Mouse (Mus musculus): Measurements from ENCODE around the gene Dock9. TPM values are rescaled to one million over a fixed set of nuclear protein-coding genes. Genes with fewer than 3 reads are reported as not detected.

The Dock9 gene
- polyA plus RNA-seq, 1 experiment: 2.7 TPM

DNA sequence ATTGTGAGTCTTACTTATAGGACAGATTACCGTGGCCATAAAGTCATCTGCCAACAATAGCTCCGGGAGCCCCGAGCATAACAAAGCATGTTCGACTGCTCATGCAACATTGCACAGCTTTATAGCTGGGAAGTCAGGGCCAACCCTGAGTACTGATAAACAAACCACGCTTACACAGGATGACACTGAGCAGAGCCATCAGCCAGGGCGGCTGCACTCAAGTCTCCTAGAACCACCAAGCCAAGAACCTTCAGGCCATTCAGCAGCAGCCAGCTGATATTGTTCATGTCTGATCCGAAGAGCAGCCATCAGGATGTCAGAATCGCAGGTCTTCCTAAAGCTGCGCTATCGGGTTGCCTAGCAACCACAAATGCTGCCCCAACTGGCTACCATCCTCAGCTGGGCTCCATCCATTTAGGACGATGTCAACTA is 35.6 kb downstream of the Dock9 start:
- no peaks in the 10 kb centered on the region for H3K36me3 ChIP-seq (ENCODE audit: control insufficient read depth, insufficient read depth)
- H3ac ChIP-seq (ENCODE audit: control insufficient read depth, insufficient read length, low read depth): no peak overlapping the region
- no peaks in the 10 kb centered on the region for H3K27me3 ChIP-seq (ENCODE audit: control insufficient read depth, insufficient read depth, insufficient read length)
- H3K79me2 ChIP-seq (ENCODE audit: control insufficient read depth, insufficient read depth): no peaks in the 10 kb centered on the region
- TF ChIP-seq USF1 (IDR thresholded peaks at IDR 0.05; ENCODE audit: low read depth) (no peak), MAX (IDR thresholded peaks at IDR 0.05) (no peak), FOSL1 (IDR thresholded peaks at IDR 0.05; ENCODE audit: insufficient read depth, low read length, poor library complexity, severe bottlenecking) (no peak), MYOD1 (IDR thresholded peaks at IDR 0.05; ENCODE audit: control insufficient read depth, insufficient read length, low read depth) (no peak), CEBPB (IDR thresholded peaks at IDR 0.05; ENCODE audit: low read depth) (no peak)
- no peak overlapping the region for H3K4me3 ChIP-seq (ENCODE audit: insufficient read depth, poor library complexity, severe bottlenecking)
- H3K79me3 ChIP-seq (ENCODE audit: low read depth): no peaks in the 10 kb centered on the region

DNA sequence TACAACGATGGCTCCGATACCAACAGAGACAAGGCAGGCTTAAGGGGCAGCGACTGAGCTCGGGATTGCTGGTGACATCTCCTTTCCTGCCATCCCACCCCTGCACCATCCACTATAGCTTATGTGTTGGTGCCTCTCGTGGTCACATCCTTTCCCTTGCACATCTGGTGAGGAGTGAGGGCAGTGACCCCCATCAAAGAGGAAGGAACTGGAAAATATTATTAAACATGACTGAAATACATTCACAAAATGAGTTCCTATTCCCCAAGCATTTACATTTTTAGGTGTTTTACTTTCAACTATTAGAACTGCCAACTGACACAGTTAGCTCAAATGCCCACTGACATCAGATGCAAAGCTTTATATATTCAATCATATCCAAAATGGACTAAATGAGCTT is 37.2 kb downstream of the Dock9 start:
- Histone ChIP-seq H3K4me3 (ENCODE audit: insufficient read depth, poor library complexity, severe bottlenecking) (no peak overlapping the region), H3K79me3 (ENCODE audit: low read depth) (no peaks in the 10 kb centered on the region), H3K79me2 (ENCODE audit: control insufficient read depth, insufficient read depth) (no peaks in the 10 kb centered on the region), H3K27me3 (ENCODE audit: control insufficient read depth, insufficient read depth, insufficient read length) (no peaks in the 10 kb centered on the region), H3K36me3 (ENCODE audit: control insufficient read depth, insufficient read depth) (no peaks in the 10 kb centered on the region), H3ac (ENCODE audit: control insufficient read depth, insufficient read length, low read depth) (no peak overlapping the region)
- TF ChIP-seq FOSL1 (IDR thresholded peaks at IDR 0.05; ENCODE audit: insufficient read depth, low read length, poor library complexity, severe bottlenecking): no peak
- no peak for TF ChIP-seq CEBPB (IDR thresholded peaks at IDR 0.05; ENCODE audit: low read depth)
- no peak for TF ChIP-seq MYOG (IDR thresholded peaks at IDR 0.05; ENCODE audit: control insufficient read depth, extremely low read depth, insufficient read length)
- TF ChIP-seq CTCF (IDR thresholded peaks at IDR 0.05; ENCODE audit: control insufficient read depth, insufficient read depth, insufficient read length): no peak
- TF ChIP-seq MYOD1 (IDR thresholded peaks at IDR 0.05; ENCODE audit: control insufficient read depth, insufficient read length, low read depth): no peak
- TF ChIP-seq USF1 (IDR thresholded peaks at IDR 0.05; ENCODE audit: low read depth): no peak
- no peak for TF ChIP-seq MAX (IDR thresholded peaks at IDR 0.05)

DNA sequence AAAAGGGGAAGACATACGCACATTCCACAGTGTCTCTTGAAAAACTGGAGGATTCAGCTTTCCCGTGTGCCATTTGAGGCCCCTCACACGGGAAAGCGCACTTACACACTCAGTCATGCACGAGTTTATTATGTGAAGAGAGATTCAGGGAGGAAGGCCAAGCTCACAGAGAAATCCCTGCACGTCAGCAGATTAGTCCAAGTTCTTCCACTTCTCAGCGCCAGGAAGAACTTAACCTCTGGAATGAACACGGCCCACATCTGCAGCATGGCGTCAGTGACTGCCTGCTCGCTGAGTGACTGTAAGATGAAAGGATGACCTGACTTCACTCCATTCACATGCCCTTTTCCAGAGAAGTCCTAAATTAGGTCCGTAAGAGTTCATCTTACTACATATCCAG is 43.5 kb downstream of the Dock9 start:
- TF ChIP-seq CTCF (IDR thresholded peaks at IDR 0.05; ENCODE audit: control insufficient read depth, insufficient read depth, insufficient read length) (no peak), CEBPB (IDR thresholded peaks at IDR 0.05; ENCODE audit: low read depth) (no peak), USF1 (IDR thresholded peaks at IDR 0.05; ENCODE audit: low read depth) (no peak), FOSL1 (IDR thresholded peaks at IDR 0.05; ENCODE audit: insufficient read depth, low read length, poor library complexity, severe bottlenecking) (no peak), MAX (IDR thresholded peaks at IDR 0.05) (no peak), MYOG (IDR thresholded peaks at IDR 0.05; ENCODE audit: control insufficient read depth, extremely low read depth, insufficient read length) (no peak), MYOD1 (IDR thresholded peaks at IDR 0.05; ENCODE audit: control insufficient read depth, insufficient read length, low read depth) (no peak)

DNA sequence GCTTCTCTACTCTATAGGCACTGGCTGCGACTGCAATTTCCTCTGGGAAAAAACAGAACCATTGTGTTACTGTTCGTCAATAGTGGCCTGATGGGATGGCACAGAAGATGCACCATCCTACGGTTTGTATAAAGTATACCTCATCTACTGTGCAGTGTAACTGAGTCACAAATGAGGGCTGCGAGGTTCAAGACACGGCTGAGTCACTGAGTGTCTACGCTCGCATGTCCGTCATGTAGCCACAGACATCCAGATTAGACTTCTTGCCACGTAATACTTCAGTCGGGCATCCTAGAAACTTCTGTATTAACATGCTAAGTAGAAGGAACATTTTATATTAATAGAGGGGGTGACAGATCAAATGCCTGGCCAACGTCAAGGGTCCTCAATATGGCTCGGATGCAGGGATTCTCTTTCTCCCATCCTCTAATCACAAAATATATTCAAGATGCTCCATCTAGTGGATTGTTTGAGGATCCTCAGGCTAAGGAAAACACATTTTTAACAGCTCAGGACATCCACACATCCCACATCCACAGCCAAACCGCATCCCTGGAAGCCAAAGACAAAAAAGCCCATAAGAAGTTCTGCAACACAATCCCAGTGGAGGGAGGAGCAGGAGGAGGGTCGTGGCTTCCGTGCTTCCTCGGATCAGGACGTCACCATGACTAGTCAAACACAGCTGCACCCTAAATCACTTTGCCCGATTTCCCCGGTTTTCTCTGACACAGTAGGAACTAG is 44.8 kb downstream of the Dock9 start:
- H3K36me3 ChIP-seq (ENCODE audit: control insufficient read depth, insufficient read depth): no peaks in the 10 kb centered on the region
- no peaks in the 10 kb centered on the region for H3K79me2 ChIP-seq (ENCODE audit: control insufficient read depth, insufficient read depth)
- no peaks in the 10 kb centered on the region for H3K27me3 ChIP-seq (ENCODE audit: control insufficient read depth, insufficient read depth, insufficient read length)
- TF ChIP-seq CEBPB (IDR thresholded peaks at IDR 0.05; ENCODE audit: low read depth) (no peak), MYOD1 (IDR thresholded peaks at IDR 0.05; ENCODE audit: control insufficient read depth, insufficient read length, low read depth) (peak; percentile 82), FOSL1 (IDR thresholded peaks at IDR 0.05; ENCODE audit: insufficient read depth, low read length, poor library complexity, severe bottlenecking) (peak; percentile 36), CTCF (IDR thresholded peaks at IDR 0.05; ENCODE audit: control insufficient read depth, insufficient read depth, insufficient read length) (no peak), MYOG (IDR thresholded peaks at IDR 0.05; ENCODE audit: control insufficient read depth, extremely low read depth, insufficient read length) (no peak), MAX (IDR thresholded peaks at IDR 0.05) (peak; percentile 13), USF1 (IDR thresholded peaks at IDR 0.05; ENCODE audit: low read depth) (no peak)
- H3K79me3 ChIP-seq (ENCODE audit: low read depth): no peaks in the 10 kb centered on the region
- H3K4me3 ChIP-seq (ENCODE audit: insufficient read depth, poor library complexity, severe bottlenecking): no peak overlapping the region
- no peak overlapping the region for H3ac ChIP-seq (ENCODE audit: control insufficient read depth, insufficient read length, low read depth)

More for the DNA sequence above, 43.5 kb downstream of the Dock9 start:
- no peaks in the 10 kb centered on the region for H3K27me3 ChIP-seq (ENCODE audit: control insufficient read depth, insufficient read depth, insufficient read length)
- no peak overlapping the region for H3K4me3 ChIP-seq (ENCODE audit: insufficient read depth, poor library complexity, severe bottlenecking)
- no peaks in the 10 kb centered on the region for H3K36me3 ChIP-seq (ENCODE audit: control insufficient read depth, insufficient read depth)
- no peaks in the 10 kb centered on the region for H3K79me2 ChIP-seq (ENCODE audit: control insufficient read depth, insufficient read depth)
- H3K79me3 ChIP-seq (ENCODE audit: low read depth): no peaks in the 10 kb centered on the region
- no peak overlapping the region for H3ac ChIP-seq (ENCODE audit: control insufficient read depth, insufficient read length, low read depth)

DNA sequence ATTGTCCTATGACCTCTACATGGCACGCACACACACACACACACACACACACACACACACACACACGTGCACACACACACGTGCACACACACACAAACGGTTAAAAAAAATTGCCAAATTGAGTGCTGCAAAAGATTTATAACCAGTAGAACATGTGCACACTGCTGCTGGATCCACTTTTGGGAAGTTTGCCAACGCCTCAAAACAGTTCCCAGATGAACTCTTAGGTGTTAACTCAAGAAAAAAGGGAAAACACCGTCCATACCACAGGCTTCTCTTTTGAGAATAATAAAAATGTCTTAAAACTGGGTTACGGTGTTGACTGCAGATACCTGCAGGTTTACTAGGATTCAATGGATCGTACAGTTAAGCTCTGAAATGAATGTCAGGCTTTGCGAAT is 48.0 kb downstream of the Dock9 start:
- Histone ChIP-seq H3K79me3 (ENCODE audit: low read depth) (no peaks in the 10 kb centered on the region), H3K4me3 (ENCODE audit: insufficient read depth, poor library complexity, severe bottlenecking) (no peak overlapping the region), H3ac (ENCODE audit: control insufficient read depth, insufficient read length, low read depth) (no peak overlapping the region), H3K79me2 (ENCODE audit: control insufficient read depth, insufficient read depth) (no peaks in the 10 kb centered on the region), H3K36me3 (ENCODE audit: control insufficient read depth, insufficient read depth) (no peaks in the 10 kb centered on the region), H3K27me3 (ENCODE audit: control insufficient read depth, insufficient read depth, insufficient read length) (no peaks in the 10 kb centered on the region)
- TF ChIP-seq USF1 (IDR thresholded peaks at IDR 0.05; ENCODE audit: low read depth) (no peak), FOSL1 (IDR thresholded peaks at IDR 0.05; ENCODE audit: insufficient read depth, low read length, poor library complexity, severe bottlenecking) (no peak), MAX (IDR thresholded peaks at IDR 0.05) (no peak), MYOD1 (IDR thresholded peaks at IDR 0.05; ENCODE audit: control insufficient read depth, insufficient read length, low read depth) (no peak), MYOG (IDR thresholded peaks at IDR 0.05; ENCODE audit: control insufficient read depth, extremely low read depth, insufficient read length) (no peak), CTCF (IDR thresholded peaks at IDR 0.05; ENCODE audit: control insufficient read depth, insufficient read depth, insufficient read length) (no peak), CEBPB (IDR thresholded peaks at IDR 0.05; ENCODE audit: low read depth) (no peak)

All from C2C12 (cell line).